Mouse (Mus musculus): ENCODE results near the gene Mgat4b.

- TF ChIP-seq CTCF (conservative IDR thresholded peaks at IDR 0.05; ENCODE audit: low read length) (no peak), NANOG (IDR thresholded peaks at IDR 0.05; ENCODE audit: borderline replicate concordance, low read length) (no peak), POU5F1 (IDR thresholded peaks at IDR 0.05; ENCODE audit: borderline replicate concordance, low read length) (no peak)
These were observed 30.0 kb upstream of the Mgat4b start for GRCm38 (mm10) chr11:50180478-50181231.
